Mouse (Mus musculus): Measurements from ENCODE around the gene Sart1. TPM values are rescaled to one million over a fixed set of nuclear protein-coding genes. Genes with fewer than 3 reads are reported as not detected.
"Not testable (repeated sequence)": the region's sequence is repeated elsewhere in the genome, so short reads cannot be mapped to it uniquely, and the experiment has no call there.

The Sart1 gene
- polyA plus RNA-seq, 1 experiment from 2014 or later: 87.1 TPM

DNA sequence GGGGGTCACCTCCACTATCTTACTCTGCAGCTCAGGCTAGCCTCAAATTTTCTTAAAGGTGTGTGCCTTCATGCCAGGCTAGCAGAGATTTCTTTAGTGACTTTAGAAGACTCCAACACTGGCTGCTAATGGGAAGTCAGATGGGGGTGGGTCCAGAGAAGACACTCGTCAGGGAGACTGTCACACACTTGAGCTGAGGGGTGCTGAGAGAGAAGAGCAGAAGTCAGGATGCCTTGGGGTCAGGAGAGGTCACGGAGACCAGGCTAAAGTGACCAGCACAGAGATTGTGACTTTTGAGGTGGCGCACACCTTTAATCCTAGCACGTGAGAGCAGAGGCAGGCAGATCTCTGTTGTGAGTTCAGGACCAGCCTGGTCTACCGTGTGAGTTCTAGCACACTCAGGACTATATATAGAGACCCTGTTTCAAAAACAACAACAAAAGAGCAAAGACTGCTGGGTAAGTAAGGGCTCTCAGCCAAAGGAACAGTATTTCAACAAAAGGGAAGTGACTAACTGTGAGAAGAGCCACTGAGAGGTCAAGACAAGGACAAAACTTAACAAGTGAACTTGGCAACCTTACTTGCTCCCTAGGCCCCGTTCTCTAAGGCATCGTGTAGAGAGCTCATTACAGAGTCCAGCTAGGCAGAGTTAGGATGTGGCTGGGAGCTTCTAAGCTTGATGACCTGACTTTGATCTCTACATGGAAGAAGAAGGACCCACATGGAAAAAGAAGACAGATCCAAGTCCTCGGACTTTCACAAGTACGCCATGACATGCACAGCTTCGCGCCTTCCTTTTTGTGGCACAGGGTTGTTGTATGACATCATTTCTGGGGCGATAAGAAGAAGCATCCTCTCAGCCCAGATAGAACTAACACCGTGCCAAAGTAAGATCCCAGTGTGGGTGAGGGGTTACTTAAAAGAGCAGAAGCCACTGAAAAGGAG lies 19.8 kb upstream of the Sart1 start:
- 0 out of 2 replicates have a peak, but pooled peaks cover 5% of the 10 kb centered on the region for H3K4me1 ChIP-seq (ENCODE audit: control insufficient read depth, insufficient read depth, low read length)
- 94% methylated on average over 13 of the region's 13 CpGs for WGBS
- no peak overlapping the region for H3K9ac ChIP-seq (ENCODE audit: low read length)
- no peak overlapping the region for H3K27ac ChIP-seq (replicated peaks; ENCODE audit: low read depth, low read length)
- ATAC-seq (ENCODE audit: insufficient number of reproducible peaks, low FRiP score, low TSS enrichment, low read depth) (no peak), DNase-seq (ENCODE audit: low spot score) (no peak)
- no peaks in the 10 kb centered on the region for H3K9me3 ChIP-seq (ENCODE audit: control insufficient read depth, low read length)
- H3K27me3 ChIP-seq (ENCODE audit: control insufficient read depth, insufficient read depth, low read length): no peaks in the 10 kb centered on the region
- peak overlapping the region; percentile 73 for H3K4me2 ChIP-seq (ENCODE audit: low read depth, severe bottlenecking)
- no peak overlapping the region; the same call in 1 of the 2 replicates for H3K4me3 ChIP-seq (ENCODE audit: low read depth, low read length)
- no peaks in the 10 kb centered on the region for H3K36me3 ChIP-seq (ENCODE audit: control insufficient read depth, insufficient read depth, low read length)

DNA sequence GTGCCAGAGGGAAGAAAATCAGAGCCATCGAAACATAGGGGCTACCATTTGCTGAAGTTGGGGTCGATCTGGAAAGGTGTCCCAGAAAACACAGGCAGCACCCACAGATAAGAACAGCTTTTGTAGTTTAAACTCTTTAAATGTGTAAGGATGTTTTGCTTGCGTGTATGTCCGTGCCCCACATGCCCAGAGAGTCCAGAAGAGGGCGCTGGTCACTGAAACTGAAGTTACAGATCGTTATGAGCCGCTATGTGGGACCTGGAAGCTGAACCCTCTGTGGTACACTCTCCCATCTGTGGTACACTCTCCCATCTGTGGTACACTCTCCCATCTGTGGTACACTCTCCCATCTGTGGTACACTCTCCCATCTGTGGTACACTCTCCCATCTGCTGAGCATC lies 18.6 kb upstream of the Sart1 start:
- Histone ChIP-seq H3K27ac (replicated peaks; ENCODE audit: low read depth, low read length) (peak overlapping the region; percentile 86), H3K9me3 (ENCODE audit: control insufficient read depth, low read length) (no peaks in the 10 kb centered on the region), H3K36me3 (ENCODE audit: control insufficient read depth, insufficient read depth, low read length) (no peaks in the 10 kb centered on the region), H3K4me3 (ENCODE audit: low read depth, low read length) (peak overlapping the region; percentile 47), H3K27me3 (ENCODE audit: control insufficient read depth, insufficient read depth, low read length) (no peaks in the 10 kb centered on the region), H3K4me1 (ENCODE audit: control insufficient read depth, insufficient read depth, low read length) (0 out of 2 replicates have a peak, but pooled peaks cover 5% of the 10 kb centered on the region), H3K4me2 (ENCODE audit: low read depth, severe bottlenecking) (peak overlapping the region; percentile 73), H3K9ac (ENCODE audit: low read length) (peak overlapping the region; percentile 73)
- DNase-seq (ENCODE audit: low spot score) (peak; percentile 77), ATAC-seq (ENCODE audit: insufficient number of reproducible peaks, low FRiP score, low TSS enrichment, low read depth) (no peak)
- 17% methylated on average over 7 of the region's 7 CpGs for WGBS

DNA sequence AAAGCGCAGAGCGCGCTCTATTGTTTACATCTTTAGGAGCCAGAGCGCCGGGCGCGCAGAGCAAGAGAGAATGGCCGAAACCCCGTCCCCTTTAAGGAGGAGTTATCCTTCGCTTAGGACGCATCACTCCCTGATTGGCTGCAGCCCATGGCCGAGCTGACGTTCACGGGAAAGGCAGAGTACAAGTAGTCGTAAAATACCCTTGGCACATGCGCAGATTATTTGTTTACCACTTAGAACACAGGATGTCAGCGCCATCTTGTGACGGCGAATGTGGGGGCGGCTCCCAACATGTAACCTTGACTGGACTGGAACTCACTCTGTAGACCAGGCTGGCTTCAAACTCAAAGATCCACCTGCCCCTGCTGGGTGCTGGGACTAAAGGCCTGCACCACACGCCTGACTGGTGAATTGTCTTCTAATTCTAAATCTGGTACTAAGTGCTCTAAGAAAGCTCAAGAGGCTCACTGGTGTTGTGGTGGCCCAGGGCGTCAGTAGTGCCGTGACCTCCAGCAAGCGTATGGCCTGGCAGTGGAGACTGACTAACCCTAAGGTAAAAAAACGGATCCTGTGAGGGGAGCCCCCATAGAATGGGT lies 18.1 kb upstream of the Sart1 start:
- DNase-seq (ENCODE audit: low spot score) (peak; percentile 71), ATAC-seq (ENCODE audit: insufficient number of reproducible peaks, low FRiP score, low TSS enrichment, low read depth) (0 out of 2 replicates have a peak, but pooled peaks have one; percentile 33)
- not testable (repeated sequence) for H3K36me3 ChIP-seq (ENCODE audit: control insufficient read depth, insufficient read depth, low read length); H3K4me1 ChIP-seq (ENCODE audit: control insufficient read depth, insufficient read depth, low read length); H3K27me3 ChIP-seq (ENCODE audit: control insufficient read depth, insufficient read depth, low read length); H3K9me3 ChIP-seq (ENCODE audit: control insufficient read depth, low read length)
- 13% methylated on average over 23 of the region's 25 CpGs for WGBS
- peak overlapping the region; percentile 73 for H3K4me2 ChIP-seq (ENCODE audit: low read depth, severe bottlenecking)
- peak overlapping the region; percentile 47 for H3K4me3 ChIP-seq (ENCODE audit: low read depth, low read length)
- peak overlapping the region; percentile 73 for H3K9ac ChIP-seq (ENCODE audit: low read length)
- peak overlapping the region; percentile 86 for H3K27ac ChIP-seq (replicated peaks; ENCODE audit: low read depth, low read length)

DNA sequence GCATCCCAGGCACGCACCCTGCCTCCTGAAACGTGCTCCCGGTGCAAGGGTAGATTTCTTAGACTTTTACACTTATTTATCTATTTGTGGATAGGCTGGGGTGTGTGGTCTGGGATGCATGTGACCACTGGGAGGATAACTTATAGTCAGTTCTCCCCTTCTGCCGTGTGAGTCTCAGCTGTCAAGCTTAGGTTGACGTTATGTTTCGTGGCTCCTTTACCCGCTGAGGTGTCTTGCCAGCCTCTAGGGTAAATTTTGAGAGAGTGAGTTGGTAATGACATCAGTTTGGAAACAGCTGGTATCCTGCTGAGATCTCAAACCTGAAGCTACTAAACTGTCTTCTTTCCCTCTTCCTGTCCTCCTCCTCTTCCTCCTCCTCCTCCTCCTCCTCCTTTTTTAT lies 17.4 kb upstream of the Sart1 start:
- Histone ChIP-seq H3K27me3 (ENCODE audit: control insufficient read depth, insufficient read depth, low read length) (no peaks in the 10 kb centered on the region), H3K9ac (ENCODE audit: low read length) (peak overlapping the region; percentile 55), H3K4me2 (ENCODE audit: low read depth, severe bottlenecking) (peak overlapping the region; percentile 57), H3K36me3 (ENCODE audit: control insufficient read depth, insufficient read depth, low read length) (no peaks in the 10 kb centered on the region), H3K4me3 (ENCODE audit: low read depth, low read length) (peak overlapping the region; percentile 30), H3K9me3 (ENCODE audit: control insufficient read depth, low read length) (no peaks in the 10 kb centered on the region), H3K27ac (replicated peaks; ENCODE audit: low read depth, low read length) (peak overlapping the region; percentile 33; the same call in 1 of the 2 replicates), H3K4me1 (ENCODE audit: control insufficient read depth, insufficient read depth, low read length) (0 out of 2 replicates have a peak, but pooled peaks cover 5% of the 10 kb centered on the region)
- DNase-seq (ENCODE audit: low spot score): no peak
- ATAC-seq (ENCODE audit: insufficient number of reproducible peaks, low FRiP score, low TSS enrichment, low read depth): no peak
- WGBS: 27% methylated on average over 7 of the region's 7 CpGs

DNA sequence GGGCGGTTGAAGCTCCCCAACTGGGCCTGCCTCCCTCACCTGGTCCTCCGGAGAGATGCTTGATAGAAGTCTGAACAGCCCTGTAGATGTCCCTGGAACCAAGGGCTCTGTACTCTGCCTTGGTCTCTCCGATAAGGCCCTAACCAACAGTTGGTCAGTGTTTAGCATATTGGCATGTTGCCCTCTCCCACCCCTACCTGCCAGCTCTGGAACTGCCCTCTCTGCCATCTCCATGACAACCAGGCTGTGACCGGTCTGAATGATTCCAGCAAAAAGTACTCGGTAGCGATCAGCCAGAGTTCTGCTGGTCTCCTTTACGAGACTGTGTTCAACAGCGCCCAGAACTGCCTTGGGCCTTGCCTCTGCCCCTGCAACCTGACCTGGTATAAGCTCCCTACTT lies 13.8 kb upstream of the Sart1 start, which contains the start of gene Tsga10ip:
Tsga10ip (minus strand) TSS at position 234 of the 400 bp plus-strand sequence.
- DNase-seq (ENCODE audit: low spot score): no peak
- no peaks in the 10 kb centered on the region for H3K36me3 ChIP-seq (ENCODE audit: control insufficient read depth, insufficient read depth, low read length)
- H3K27ac ChIP-seq (replicated peaks; ENCODE audit: low read depth, low read length): no peak within 1 kb of the TSS
- no peak for ATAC-seq (ENCODE audit: insufficient number of reproducible peaks, low FRiP score, low TSS enrichment, low read depth)
- H3K4me1 ChIP-seq (ENCODE audit: control insufficient read depth, insufficient read depth, low read length): 0 out of 2 replicates have a peak, but pooled peaks cover 2% of the 10 kb centered on the region
- no peaks in the 10 kb centered on the region for H3K27me3 ChIP-seq (ENCODE audit: control insufficient read depth, insufficient read depth, low read length)
- WGBS: 78% methylated on average over 8 of the region's 8 CpGs
- H3K4me2 ChIP-seq (ENCODE audit: low read depth, severe bottlenecking): no peak within 1 kb of the TSS
- H3K9me3 ChIP-seq (ENCODE audit: control insufficient read depth, low read length): no peaks in the 10 kb centered on the region
- H3K4me3 ChIP-seq (ENCODE audit: low read depth, low read length): no peak within 1 kb of the TSS
- no peak within 1 kb of the TSS for H3K9ac ChIP-seq (ENCODE audit: low read length)

DNA sequence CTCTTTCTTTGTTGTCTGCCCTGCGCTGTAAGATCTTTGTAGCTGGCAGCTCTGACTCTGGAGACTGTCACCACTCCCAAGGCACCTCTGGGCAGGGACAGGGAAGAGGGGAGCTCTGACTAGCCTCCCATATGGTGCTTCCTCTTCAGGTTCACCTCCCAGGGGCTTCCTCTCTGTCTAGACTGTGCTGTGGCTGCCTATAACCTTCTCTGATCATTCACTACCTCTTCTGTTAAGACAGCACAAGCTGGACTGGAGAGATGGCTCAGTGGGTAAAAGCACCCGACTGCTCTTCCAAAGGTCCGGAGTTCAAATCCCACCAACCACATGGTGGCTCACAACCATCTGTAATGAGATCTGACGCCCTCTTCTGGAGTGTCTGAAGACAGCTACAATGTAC lies 12.6 kb upstream of the Sart1 start:
- not testable (repeated sequence) for H3K4me1 ChIP-seq (ENCODE audit: control insufficient read depth, insufficient read depth, low read length); H3K4me2 ChIP-seq (ENCODE audit: low read depth, severe bottlenecking); H3K4me3 ChIP-seq (ENCODE audit: low read depth, low read length); ATAC-seq (ENCODE audit: insufficient number of reproducible peaks, low FRiP score, low TSS enrichment, low read depth); DNase-seq (ENCODE audit: low spot score); H3K9ac ChIP-seq (ENCODE audit: low read length); H3K27me3 ChIP-seq (ENCODE audit: control insufficient read depth, insufficient read depth, low read length); H3K9me3 ChIP-seq (ENCODE audit: control insufficient read depth, low read length); H3K27ac ChIP-seq (replicated peaks; ENCODE audit: low read depth, low read length); H3K36me3 ChIP-seq (ENCODE audit: control insufficient read depth, insufficient read depth, low read length)
- WGBS: 74% methylated on average over 4 of the region's 4 CpGs

DNA sequence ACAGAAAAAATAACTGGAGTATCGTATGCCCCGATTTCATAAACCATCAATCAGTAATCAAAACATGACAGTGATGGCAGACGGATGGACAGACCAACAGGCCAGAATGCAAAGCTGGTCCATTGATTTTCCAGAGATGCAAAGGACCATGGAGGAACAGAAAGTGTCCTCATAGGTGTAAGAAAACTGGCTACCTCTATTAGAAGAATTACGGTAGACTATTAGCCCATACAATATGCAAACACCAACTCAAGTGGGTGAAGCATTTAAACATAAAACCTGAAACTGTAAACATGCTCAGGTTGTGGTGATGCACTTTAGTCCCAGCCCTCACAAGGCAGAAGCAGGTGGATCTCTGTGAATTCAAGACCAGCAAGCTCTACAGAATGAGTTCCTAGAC lies 6.9 kb upstream of the Sart1 start:
- no peak overlapping the region for H3K9ac ChIP-seq (ENCODE audit: low read length)
- no peak overlapping the region for H3K4me3 ChIP-seq (ENCODE audit: low read depth, low read length)
- no peaks in the 10 kb centered on the region for H3K4me1 ChIP-seq (ENCODE audit: control insufficient read depth, insufficient read depth, low read length)
- H3K4me2 ChIP-seq (ENCODE audit: low read depth, severe bottlenecking): no peak overlapping the region
- WGBS: 65% methylated on average over 4 of the region's 4 CpGs
- ATAC-seq (ENCODE audit: insufficient number of reproducible peaks, low FRiP score, low TSS enrichment, low read depth) (no peak), DNase-seq (ENCODE audit: low spot score) (no peak)
- no peaks in the 10 kb centered on the region for H3K36me3 ChIP-seq (ENCODE audit: control insufficient read depth, insufficient read depth, low read length)
- no peak overlapping the region for H3K27ac ChIP-seq (replicated peaks; ENCODE audit: low read depth, low read length)
- no peaks in the 10 kb centered on the region for H3K9me3 ChIP-seq (ENCODE audit: control insufficient read depth, low read length)
- no peaks in the 10 kb centered on the region for H3K27me3 ChIP-seq (ENCODE audit: control insufficient read depth, insufficient read depth, low read length)

DNA sequence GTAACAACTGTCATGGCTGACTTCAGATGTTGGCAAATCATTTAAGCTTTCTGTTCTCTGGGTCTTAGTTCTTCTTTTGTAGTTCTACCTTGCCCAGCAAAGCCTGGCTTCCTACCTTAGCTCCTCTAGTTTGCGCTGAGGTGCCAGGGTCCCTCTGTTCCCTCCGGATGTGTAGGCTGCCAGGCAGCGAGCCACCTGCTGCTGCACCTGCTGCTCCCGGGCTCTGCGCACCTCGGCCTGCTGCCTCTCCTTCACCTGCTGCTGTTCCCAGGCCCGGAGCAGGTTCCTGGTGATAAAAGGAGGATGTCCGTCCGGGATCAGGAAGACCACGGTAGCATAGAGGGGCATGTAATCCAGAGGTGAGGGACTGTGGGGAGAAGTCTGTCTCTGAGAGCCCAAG lies 5.7 kb upstream of the Sart1 start:
- DNase-seq (ENCODE audit: low spot score): no peak
- H3K36me3 ChIP-seq (ENCODE audit: control insufficient read depth, insufficient read depth, low read length): no peaks in the 10 kb centered on the region
- no peaks in the 10 kb centered on the region for H3K9me3 ChIP-seq (ENCODE audit: control insufficient read depth, low read length)
- H3K27me3 ChIP-seq (ENCODE audit: control insufficient read depth, insufficient read depth, low read length): no peaks in the 10 kb centered on the region
- H3K9ac ChIP-seq (ENCODE audit: low read length): no peak overlapping the region
- 47% methylated on average over 10 of the region's 10 CpGs for WGBS
- H3K4me1 ChIP-seq (ENCODE audit: control insufficient read depth, insufficient read depth, low read length): peaks cover 6% of the 10 kb centered on the region
- ATAC-seq (ENCODE audit: insufficient number of reproducible peaks, low FRiP score, low TSS enrichment, low read depth): no peak
- H3K4me2 ChIP-seq (ENCODE audit: low read depth, severe bottlenecking): no peak overlapping the region
- no peak overlapping the region for H3K27ac ChIP-seq (replicated peaks; ENCODE audit: low read depth, low read length)
- H3K4me3 ChIP-seq (ENCODE audit: low read depth, low read length): no peak overlapping the region

All from limb, embryonic 11.5 days (tissue).